Mouse (Mus musculus) adrenal gland, postnatal 25 days (tissue): ENCODE data around the gene Ccdc14. TPM values are rescaled to one million over a fixed set of nuclear protein-coding genes. Genes with fewer than 3 reads are reported as not detected.
"Not testable (repeated sequence)": the region's sequence is repeated elsewhere in the genome, so short reads cannot be mapped to it uniquely, and the experiment has no call there.

Experiments
- DNase-seq: peaks from one replicate; pipeline ENCODE4 v3.0.0; 2021; ENCODE audit warnings: mixed read lengths
- total RNA-seq: library from RNA; stranded (reverse); gene quantifications from 2 replicates; pipeline ENCODE4 v1.2.3, GENCODE M21; 2021

Gene Ccdc14
- total RNA-seq, 1 experiment from 2014 or later, result 4.1 TPM

DNA sequence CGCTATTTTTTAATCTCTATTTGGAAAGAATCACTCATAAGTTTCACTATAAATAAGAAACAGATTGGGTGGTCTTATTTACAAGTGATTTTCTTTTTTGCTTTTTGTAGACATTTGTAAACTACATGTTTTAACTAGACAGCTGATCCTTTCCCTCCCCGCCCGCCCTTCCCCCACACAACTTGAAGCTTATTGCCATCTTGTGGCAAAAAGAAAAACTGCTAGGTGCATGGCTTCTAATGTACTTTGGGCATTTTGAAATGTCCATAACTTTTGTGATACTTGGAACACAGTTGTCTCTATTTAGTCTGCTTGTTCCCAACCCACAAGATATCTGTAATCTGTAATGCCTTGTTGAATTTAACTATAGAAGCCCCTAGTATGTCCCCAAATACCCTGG lies 21.1 kb downstream of the Ccdc14 start:
- no peak for DNase-seq

DNA sequence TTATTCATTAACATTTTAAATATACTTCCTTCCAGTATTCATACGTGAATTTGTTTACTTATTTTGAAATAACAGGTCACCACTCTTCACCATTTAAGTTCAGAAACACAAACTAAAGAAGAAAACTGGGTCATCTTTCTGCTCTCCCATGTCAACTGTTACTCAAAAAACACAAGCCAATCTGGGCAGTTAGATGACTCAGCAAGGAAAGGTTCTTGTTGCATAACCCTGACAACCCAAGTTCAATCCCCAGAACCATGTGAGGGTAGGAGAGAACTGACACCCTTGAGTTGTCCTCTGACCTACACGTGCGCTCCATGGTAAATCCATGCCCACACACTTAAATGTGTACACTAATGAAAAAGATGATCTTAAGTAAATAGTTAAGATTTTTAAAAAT lies 34.7 kb downstream of the Ccdc14 start:
- DNase-seq, result no peak

DNA sequence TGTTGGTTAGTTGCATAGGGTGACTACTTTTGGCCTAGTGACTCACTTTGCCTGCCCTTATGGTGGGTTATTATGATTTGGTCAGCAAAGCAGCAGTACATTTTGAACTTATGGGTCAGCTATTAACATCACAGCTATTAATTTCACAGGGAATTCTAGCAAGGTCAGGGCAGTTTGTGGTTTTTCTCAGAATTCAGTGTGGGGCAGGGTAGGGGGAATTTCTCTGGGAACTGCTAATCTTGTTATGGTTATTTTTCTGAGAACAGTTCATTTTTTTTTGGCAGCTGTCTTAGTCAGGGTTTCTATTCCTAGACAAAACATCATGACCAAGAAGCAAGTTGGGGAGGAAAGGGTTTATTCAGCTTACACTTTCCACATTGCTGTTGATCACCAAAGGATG lies 38.2 kb downstream of the Ccdc14 start:
- DNase-seq, result not testable (repeated sequence)

DNA sequence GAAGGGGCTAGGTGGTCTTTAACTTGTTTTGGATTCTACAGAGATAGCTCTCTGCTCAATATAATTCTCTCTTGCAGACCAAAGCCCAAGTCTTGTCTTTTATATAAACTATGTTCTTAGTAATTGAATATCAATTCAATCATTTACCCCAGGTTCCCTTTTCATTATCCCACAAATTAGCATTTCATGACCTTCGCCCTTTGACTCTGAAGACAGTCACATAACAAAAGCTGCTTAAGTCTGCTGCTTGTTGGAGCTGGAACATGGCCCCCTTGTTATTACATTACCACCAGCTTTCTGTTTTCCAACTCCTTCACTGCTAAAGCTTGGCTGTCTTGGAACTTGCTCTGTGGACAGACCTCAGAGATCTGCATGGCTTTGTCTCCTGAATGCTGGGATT lies 39.0 kb downstream of the Ccdc14 start:
- DNase-seq, result no peak

DNA sequence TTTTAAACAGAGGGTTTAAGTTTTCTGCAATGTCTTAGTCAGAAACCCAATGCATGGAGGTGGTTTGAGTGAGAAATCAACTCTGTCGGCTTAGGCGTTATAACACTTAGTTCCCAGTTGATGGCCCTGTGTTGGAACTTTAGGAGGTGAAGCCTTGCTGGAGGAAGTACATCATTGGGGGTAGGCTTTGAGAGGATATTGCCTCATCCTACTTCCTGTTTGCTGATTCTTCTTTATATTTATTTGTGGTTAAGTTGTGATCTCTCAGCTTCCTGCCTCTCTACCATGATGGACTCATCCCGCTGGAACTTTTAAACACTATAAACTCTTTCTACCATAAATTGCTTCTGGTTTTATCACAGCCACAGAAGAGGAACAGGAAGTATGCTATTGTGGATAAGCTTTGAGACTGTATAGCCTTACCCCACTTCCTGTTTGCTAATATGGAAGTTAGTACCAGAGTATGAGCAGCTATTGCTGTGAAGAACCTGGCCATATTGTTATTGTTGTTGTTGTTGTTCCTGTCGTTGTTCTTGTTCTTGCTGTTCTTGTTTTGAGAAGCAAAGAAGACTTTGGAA lies 48.3 kb downstream of the Ccdc14 start:
- DNase-seq, result no peak

DNA sequence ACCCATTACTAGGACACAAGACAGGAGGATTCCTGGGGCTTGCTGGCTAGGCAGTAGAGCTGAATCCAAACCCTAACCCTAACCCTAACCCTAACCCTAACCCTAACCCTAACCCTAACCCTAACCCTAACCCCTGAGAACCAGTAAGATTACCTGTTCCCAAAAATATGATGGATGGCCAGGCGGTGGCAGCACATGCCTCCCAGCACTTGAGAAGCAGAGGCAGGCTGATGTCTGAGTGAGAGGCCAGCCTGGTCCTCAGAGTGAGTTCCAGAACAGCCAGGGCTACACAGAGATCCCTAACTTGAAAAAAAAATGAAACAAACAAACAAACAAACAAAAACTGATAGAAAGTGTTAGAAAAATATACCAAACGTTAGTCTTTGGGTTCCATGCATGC lies 52.5 kb downstream of the Ccdc14 start:
- DNase-seq, result no peak

DNA sequence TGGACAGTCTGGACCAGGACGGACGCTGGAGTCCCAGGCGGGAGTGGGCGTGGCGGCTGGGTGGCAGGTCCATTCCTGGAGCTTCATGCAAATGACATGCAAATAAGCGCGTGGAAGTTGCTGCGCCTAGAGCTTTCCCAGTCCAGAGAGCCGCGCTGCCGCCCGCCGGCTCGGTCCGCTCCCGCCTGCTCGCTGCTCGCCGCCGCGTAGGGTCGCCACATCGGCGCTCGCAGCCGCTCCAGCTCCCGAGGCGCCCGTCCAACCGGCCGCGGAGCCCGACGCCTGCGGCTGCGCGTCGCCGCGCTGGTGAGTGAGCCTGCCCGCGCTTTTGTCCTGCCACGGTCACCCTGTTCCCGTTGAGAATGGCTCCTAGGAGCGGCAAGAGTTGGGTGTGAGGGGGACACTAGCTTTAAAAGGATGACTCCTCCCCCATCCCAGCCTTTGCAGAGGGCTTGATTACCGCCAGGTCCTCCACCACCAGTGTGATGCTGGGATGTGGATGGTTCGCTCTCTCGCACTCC lies 54.7 kb downstream of the Ccdc14 start, which contains the start of gene Mylk:
Gene Mylk (plus strand): TSS at position 146 of the 521 bp plus-strand sequence.
- peak; percentile 92 for DNase-seq

DNA sequence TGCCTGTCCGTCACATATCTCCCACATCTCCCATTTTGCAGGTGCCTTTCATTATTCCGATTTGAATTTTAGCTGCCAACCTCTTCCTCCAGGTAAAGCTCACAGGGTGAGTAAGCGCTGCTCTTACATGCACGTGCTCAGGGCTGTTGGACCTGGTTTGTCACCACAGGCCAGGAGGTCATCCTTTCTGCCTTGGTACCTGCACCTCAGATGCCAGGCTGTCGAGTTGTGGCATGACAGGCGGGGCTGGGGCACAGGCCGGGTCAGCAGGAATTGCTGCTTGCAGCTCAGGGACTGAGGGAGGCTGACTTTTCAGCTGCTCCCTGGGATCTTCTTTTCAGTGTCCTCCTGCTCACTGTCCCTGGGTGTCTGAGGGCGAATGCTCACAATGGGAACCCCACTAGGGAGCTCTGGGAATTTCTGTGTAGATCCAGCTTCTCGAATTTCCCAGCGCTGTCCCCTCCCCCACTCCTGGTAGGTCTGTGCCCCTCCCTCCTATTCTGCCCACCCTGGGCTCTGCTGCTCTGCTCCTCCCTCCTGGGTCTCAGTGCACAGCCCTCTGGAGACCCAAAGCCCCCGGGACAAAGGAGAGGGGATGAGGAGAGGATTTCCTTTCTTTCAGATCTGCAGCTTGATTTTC lies 57.8 kb downstream of the Ccdc14 start:
- no peak for DNase-seq

DNA sequence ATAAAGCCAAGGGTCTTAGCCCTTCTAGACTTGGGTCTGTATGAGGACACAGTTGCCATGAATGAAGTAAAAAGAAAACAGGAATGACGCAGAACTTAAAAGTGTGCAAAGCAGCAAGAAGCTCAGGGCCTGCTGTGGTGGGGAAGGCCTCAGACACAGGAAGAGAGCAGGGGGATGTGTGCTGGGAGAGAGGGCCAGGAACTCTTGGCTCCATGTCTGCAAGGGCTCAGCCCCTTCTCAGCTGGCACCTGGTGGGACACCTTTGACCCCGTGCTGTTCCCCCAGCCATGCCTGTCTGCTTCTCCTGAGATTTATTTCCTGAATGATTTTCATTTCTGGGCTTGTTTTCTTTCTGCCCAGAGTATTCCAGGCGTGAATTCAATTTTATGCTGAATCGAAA lies 59.1 kb downstream of the Ccdc14 start:
- no peak for DNase-seq

DNA sequence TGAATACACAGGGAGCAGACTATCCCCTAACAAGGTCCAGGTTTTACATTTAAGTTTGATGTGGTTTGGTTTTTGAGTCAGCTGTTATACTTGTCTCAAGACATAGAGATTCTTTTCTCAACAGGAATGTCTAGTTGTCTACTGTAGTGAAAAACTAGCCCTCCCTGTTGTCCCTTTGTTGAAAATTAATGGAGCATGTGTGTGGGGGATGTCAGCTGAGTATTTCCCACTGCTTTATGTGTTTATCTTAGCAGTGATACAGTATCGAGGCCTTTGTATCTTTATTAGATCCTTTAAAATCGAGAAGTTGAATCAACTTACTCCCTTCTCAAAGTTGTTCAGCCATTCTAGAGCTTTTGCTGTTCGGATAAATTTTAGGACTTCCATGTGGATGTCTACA lies 61.6 kb downstream of the Ccdc14 start:
- no peak for DNase-seq

DNA sequence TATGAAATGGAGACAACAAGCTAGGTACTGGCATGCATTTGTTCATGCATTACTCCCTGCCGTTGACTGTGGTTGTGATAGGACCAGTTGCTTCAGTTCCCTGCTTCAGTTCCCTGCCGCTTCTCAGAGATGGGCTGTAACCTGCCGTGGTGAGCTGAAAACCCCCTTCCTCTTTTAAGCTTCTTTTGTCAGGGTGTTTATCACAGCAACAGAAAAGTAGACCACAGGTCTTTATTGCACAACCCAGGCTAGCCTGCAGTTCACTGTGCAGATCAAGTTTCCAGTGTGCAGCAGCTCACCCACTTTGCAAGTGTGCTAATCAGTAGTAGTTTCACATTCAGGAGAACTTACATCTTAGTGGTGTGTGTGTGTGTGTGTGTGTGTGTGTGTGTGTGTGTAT lies 62.6 kb downstream of the Ccdc14 start:
- DNase-seq, result no peak

DNA sequence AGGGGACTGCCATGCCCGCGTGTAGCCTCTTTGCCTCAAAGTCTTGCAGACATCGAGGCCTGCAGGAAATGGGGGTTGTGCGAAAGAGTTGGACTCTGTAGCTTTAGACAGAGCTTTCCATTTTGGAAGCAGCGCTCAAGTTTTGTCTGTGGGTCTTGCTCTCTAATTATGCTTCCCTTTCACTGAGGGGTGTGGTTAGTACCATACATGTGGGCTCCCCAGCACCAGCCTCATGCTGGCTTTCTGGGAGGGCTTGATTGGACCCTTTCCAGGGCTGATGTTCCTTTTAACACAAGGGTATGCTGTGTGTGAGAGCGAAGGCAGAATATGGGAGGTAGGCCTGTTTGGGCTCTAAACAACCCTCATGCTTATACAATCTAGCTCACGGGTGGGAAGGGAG lies 66.6 kb downstream of the Ccdc14 start:
- no peak for DNase-seq

DNA sequence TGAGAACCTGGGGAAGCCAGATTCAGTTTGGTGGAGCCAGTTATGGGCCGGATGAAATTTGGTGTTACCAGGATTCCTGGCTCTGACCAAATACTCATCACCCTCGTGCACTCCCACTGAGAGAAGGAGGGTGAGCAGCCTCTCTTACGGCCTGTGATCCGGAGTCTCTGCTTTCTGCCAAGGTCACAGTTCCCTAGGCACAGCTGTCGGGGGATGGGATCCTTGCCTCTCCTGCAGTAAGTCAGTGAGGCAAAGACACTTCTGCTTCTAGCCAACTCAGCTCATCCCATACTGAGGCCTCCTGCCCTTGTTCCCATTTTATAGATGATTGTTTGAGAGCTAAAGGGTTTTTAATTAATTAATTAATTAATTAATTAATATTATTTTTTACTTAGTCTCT lies 67.8 kb downstream of the Ccdc14 start:
- DNase-seq, result no peak

DNA sequence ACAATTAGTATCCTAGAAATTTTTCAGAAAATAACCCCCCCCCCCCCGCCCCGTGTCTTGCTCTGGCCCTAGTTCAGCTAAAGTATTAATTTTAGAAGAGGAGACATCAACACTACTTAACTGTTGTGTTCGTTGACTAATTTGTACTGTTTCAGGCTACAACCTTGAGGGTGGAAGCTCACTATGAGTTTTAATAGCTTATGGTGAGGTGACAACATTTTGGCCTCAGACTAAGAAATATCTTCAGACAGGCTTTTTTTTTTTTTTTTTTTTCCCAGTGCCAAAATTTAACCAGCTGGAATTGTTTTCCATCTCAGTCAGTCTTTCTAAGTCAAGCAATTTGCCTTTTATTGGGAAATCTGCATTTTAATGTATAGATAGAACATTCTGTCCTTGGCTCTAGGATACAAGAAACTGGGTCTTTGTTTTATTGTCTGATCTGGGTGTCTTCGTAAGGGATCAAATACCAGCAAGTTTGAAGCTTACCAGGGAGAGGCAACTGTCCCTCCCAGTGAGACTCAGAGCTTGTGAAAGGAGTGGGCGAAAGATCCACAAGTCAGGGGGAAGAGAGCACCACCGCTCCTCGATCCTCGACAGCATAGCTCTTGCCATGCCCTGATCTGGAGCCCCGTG lies 73.7 kb downstream of the Ccdc14 start:
- no peak for DNase-seq

DNA sequence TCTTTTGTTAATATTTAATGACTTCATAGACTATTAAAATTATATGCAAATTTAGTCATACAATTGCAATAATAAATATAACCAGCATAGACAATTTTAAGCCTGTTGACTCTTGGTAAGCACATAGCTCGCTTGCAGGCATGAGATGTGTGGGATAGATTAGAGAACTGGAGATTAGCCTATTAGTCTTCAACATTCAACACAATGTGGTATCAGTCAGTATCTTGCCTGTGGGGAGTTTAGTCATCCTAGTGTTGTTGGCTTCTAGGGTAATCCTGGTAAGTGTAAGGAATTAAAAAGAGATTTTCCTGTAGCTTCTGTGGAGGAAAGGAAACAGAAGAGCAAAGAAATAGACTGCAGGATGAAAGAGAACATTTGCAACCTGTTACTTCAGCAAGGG lies 75.2 kb downstream of the Ccdc14 start:
- DNase-seq, result no peak

DNA sequence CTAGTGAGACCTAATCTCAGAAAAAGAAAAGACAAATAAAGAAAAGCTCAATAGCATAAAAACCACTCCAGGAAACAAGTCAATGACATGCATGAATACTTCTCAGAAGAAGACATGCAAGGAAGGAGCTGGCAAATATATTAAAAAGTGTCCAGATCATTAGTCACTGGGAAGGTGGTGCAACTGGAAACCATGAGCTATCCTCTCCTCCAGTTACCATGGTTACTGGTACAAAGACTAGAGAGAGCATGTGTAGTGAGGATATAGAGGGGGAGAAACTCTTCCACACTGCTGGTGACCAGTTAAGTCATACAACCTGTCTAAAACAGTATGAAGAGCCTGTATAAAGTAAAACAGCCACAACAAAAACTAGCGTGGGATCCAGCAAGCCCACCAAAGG lies 75.8 kb downstream of the Ccdc14 start:
- DNase-seq, result no peak

DNA sequence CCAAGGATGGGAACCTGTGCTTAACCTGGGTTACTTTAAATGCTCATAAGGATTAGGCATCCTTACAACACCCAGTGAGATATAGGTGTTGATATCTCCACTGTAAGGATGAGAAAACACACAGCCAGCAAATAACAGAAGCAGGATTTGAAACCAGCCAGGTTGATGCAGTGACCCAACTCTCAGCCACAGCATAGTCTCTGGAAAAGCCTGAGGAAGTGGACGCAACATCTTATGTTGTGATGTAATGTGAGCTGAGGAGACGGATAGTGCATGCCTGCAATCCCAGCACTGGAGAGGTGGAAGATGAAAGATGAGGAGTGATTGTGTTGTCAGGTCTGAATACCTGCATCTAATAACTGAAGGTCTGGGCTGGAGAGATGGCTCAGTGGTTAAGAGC lies 77.0 kb downstream of the Ccdc14 start:
- no peak for DNase-seq

DNA sequence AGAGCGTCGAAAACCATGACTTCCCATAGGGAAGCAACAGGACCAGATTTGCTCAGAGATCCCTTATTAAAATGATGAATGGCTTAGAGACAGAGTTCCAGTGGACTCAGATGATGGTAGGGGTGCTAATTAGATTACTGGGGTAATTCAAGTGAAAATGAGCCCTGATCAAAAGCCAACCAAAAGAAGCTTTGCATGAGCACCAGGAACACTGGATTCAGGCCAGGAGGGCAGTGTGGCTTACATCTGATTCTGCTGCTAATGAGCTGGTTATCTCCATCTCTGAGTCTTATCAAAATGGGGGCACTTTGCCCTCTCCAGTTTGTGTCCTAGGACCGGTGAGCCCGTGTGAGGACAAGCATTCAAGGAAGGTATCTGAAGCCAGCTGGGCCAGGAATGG lies 78.0 kb downstream of the Ccdc14 start:
- no peak for DNase-seq

DNA sequence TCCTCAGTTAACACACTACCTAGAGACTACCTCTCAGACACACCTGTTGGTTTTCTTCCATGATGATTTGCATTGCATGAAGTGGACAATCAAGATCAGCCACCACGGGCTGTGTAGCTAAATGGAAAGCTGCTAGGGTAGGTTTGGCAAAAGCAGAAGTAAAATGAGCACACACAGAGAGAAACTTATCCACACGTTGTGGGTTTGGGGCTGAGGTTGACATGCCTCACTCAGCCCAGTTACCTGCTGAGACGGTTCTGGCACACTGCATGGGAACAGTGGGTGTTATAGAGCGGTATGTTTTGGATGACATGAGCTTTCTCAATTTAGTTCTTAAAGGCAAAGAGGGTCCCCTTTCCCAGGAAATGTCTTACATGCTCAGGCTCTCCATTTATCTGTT lies 79.7 kb downstream of the Ccdc14 start:
- no peak for DNase-seq

DNA sequence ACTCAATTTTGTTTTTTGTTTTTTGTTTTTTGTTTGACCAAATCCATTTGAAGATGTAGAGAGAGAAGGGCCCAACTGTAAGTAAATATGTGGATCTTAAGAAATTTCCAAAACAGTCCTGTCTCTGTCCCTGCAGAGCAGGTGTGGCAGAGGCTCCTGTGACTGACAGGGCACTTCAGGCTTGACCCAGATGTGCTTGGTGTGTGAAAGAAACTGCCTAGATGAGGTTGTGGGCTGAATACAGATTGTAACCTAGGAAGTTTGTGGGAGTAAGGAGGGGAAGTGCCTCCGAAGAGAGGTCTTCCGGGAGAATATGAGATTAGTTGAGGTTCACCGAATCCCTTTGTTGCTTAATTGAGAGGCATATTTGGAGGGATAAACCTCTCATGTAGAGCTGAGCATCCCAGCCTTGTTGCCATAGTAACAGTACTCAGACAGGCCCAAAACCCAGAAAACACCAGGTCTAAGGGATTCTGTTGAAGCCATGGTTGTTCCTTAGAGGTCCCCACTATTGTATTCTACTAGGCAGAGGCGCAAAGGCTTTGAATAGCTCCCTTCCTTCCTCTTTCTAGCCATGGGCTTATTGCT lies 82.1 kb downstream of the Ccdc14 start:
- no peak for DNase-seq
